Mouse (Mus musculus) midbrain, embryonic 12.5 days (tissue): ENCODE measurements around the gene Krtcap2. TPM values are rescaled to one million over a fixed set of nuclear protein-coding genes. Genes with fewer than 3 reads are reported as not detected.

Experiments used
- ATAC-seq: fragments of 200-750 bp; cut with Nextera tagmentation; 2 replicates; pipeline ENCODE4 v1.8.0; 2017; ENCODE audit warnings: low read depth, moderate TSS enrichment, moderate library complexity; ENCODE audit not compliant: low FRiP score
- H3K27ac ChIP-seq: fragments of 300-500 bp; sonication (generic); replicated peaks from 2 replicates; pipeline ENCODE4 v1.5.1; 2016; ENCODE audit warnings: mild to moderate bottlenecking
- H3K27me3 ChIP-seq: fragments of 300-500 bp; sonication (generic); 2 replicates; pipeline ENCODE4 v1.6.1; 2016; ENCODE audit warnings: mild to moderate bottlenecking
- H3K36me3 ChIP-seq: fragments of 300-500 bp; sonication (generic); 2 replicates; pipeline ENCODE4 v1.6.1; 2016
- H3K4me1 ChIP-seq: fragments of 300-500 bp; sonication (generic); 2 replicates; pipeline ENCODE4 v1.6.1; 2016
- H3K4me2 ChIP-seq: fragments of 300-500 bp; sonication (generic); replicated peaks from 2 replicates; pipeline ENCODE4 v1.6.1; 2016; ENCODE audit warnings: mild to moderate bottlenecking, moderate library complexity
- H3K4me3 ChIP-seq: fragments of 300-500 bp; sonication (generic); 2 replicates; pipeline ENCODE4 v1.5.1; 2016; ENCODE audit warnings: mild to moderate bottlenecking
- H3K9ac ChIP-seq: fragments of 300-500 bp; sonication (generic); replicated peaks from 2 replicates; pipeline ENCODE4 v1.6.1; 2016; ENCODE audit warnings: mild to moderate bottlenecking, moderate library complexity
- H3K9me3 ChIP-seq: fragments of 300-500 bp; sonication (generic); 2 replicates; pipeline ENCODE4 v1.6.1; 2016; ENCODE audit warnings: mild to moderate bottlenecking
- WGBS: fragments of 180-500 bp; shearing (Covaris S2); methylation state at CpG from one replicate; pipeline ENCODE4 v1.1.7; 2016; 5-methylcytosine and 5-hydroxymethylcytosine counted together
- polyA plus RNA-seq: library from polyadenylated mRNA; unstranded; fragments of >200 nt; fragmentation: Nextera tagmentation; extraction: Ambion mirVana; gene quantifications from 2 replicates; pipeline ENCODE4 v1.2.1, GENCODE M21; 2016

The Krtcap2 gene
- polyA plus RNA-seq, 1 experiment from 2014 or later, result 253 TPM

DNA sequence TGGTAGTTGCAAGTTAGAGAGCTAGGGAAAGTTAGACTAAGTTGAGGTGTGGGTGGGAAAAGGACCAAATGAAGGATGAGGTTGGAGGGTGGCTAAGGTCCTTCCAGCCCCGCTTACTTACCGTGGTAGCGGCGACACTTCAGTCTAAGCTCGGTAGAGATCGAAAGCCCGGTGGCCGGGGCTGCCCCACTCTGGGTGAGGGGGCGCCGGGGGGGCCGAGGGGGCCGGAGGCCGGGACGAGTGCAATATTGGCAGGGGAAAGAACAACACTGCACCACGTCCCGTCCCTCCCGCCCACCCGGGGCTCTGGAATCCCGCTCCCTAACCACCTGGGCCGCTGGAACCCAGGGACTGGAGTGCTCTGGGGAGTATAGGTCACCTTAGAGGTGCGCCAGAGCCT is 18.9 kb upstream of the Krtcap2 start, which contains the start of gene Mtx1:
Mtx1 (minus strand) TSS at position 189 of the 400 bp plus-strand sequence.
- Histone ChIP-seq H3K27ac (peak within 1 kb of the TSS; percentile 98), H3K36me3 (peaks cover 26% of the 10 kb centered on the region), H3K4me2 (peak within 1 kb of the TSS; percentile 93), H3K9me3 (no peaks in the 10 kb centered on the region), H3K4me1 (peaks cover 64% of the 10 kb centered on the region), H3K9ac (peak within 1 kb of the TSS; percentile 93), H3K27me3 (no peaks in the 10 kb centered on the region), H3K4me3 (peak within 1 kb of the TSS; percentile 77)
- WGBS, result under 1% methylated on average over 21 of the region's 21 CpGs
- ATAC-seq, result no peak

DNA sequence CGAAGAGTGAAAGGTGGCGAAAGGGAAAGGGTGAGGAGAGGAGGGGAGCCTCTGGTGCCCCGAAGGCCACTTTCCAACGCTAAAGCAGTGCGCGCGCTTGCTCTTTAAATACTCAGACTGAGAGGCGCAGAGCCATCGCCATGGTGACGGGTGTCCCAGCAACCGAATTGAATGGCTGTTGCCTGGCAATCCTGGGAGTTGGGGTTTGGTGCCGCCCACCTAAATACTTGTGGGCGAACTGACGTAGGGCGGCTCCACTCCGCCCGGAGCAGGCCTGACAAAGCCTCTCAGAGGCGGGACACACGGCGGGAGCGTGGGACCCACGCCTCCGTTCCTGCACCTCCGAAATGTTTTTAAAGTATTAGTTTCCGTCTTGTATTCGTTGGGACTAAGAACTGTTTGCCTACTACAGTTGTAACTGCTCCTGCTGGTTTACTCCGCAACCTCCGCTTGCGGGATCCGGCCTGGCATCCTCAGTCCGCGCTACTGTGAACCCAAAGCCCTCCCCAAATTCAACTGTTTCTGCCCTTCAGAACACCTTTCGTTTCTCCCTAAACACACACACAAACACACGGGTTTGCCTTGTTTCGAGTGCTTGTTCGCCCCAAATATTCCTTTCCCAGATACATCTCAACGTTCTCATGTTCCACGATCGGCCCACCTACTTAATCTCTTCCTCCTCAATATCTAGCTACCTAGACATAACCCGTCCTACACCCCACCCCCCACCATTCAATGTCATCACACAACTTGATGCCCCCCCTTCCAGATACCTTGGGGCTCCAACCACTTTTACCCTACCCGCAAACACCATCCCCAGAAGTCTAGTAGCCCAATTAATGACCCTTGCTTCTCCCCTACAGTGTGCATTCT is 18.2 kb upstream of the Krtcap2 start:
- peak; percentile 76 for ATAC-seq
- Histone ChIP-seq H3K9ac (peak overlapping the region; percentile 93), H3K27ac (peak overlapping the region; percentile 98), H3K36me3 (peaks cover 21% of the 10 kb centered on the region), H3K4me1 (peaks cover 63% of the 10 kb centered on the region), H3K4me3 (peak overlapping the region; percentile 77), H3K4me2 (peak overlapping the region; percentile 93), H3K9me3 (no peaks in the 10 kb centered on the region), H3K27me3 (no peaks in the 10 kb centered on the region)
- 1% methylated on average over 41 of the region's 41 CpGs for WGBS

DNA sequence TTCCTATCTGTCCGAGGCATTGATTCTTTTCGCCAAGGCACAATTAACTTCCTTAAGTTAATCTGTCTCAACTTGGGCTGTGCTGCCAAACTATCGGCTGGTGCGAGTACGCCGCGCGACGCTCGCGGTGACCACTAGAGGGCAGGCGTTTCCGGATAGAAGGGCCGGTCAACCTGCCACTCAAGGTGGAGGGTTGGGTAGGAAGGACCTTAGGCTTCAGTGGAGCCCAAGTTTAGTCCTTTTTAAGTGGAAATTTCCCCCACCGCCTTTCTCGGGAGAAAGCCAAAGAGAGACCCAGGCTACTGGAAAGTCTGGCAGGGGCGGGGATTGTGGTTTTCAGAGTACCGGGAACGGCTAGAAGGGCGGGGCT is 17.6 kb upstream of the Krtcap2 start:
- Histone ChIP-seq H3K36me3 (peaks cover 14% of the 10 kb centered on the region), H3K4me3 (peak overlapping the region; percentile 77), H3K4me2 (peak overlapping the region; percentile 93), H3K9me3 (no peaks in the 10 kb centered on the region), H3K4me1 (peaks cover 57% of the 10 kb centered on the region), H3K27ac (peak overlapping the region; percentile 98), H3K27me3 (no peaks in the 10 kb centered on the region), H3K9ac (peak overlapping the region; percentile 93; the same call in 1 of the 2 replicates)
- WGBS, result 0% methylated on average over 20 of the region's 20 CpGs
- ATAC-seq, result 0 out of 2 replicates have a peak, but pooled peaks have one; percentile 4

DNA sequence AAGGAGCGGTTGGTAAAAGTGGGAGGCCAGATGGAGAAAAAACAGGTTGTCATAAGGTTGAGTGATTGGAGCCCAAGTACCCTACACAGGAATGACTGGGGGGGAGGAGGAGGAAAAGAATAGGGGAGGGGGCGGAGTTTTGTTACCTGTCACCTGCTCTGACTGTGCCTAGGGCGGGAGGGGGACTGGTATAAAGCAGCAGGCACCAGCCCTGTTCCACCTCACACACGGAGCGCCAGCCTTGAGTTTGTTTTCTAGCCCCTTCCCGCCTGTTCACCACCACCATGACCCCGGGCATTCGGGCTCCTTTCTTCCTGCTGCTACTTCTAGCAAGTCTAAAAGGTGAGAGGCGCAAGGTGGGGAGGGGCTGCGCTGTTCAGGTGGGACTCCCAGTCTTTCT is 16.9 kb upstream of the Krtcap2 start, which contains the start of gene Muc1:
Muc1 (plus strand) TSS at position 222 of the 400 bp plus-strand sequence.
- Histone ChIP-seq H3K4me3 (peak within 1 kb of the TSS; percentile 77), H3K9ac (peak within 1 kb of the TSS; percentile 93; the same call in 1 of the 2 replicates), H3K9me3 (no peaks in the 10 kb centered on the region), H3K27me3 (no peaks in the 10 kb centered on the region), H3K4me1 (peaks cover 50% of the 10 kb centered on the region), H3K27ac (peak within 1 kb of the TSS; percentile 98), H3K4me2 (peak within 1 kb of the TSS; percentile 93), H3K36me3 (peaks cover 12% of the 10 kb centered on the region)
- 27% methylated on average over 10 of the region's 10 CpGs for WGBS
- no peak for ATAC-seq

DNA sequence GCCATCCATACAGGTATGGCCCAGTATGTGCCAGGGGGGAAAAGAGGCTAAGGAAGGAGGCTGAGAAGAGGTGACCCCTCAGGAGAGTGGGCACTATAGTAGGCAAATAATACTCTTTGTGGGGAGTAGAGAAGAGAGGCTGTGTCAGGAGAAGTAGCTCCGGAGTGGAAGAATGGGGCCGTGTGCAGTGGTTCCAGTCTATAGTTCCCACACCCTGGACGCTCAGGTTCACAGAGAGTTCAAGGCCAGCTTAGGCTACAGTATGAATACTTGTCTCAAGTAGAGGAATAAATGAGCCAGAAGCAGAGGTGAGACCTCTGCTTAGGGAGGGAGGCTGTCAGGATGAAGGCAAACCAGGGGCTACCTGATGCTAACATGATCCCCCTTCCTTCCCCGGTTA is 16.5 kb upstream of the Krtcap2 start:
- Histone ChIP-seq H3K27me3 (no peaks in the 10 kb centered on the region), H3K4me1 (peaks cover 46% of the 10 kb centered on the region), H3K36me3 (peaks cover 12% of the 10 kb centered on the region), H3K4me3 (no peak overlapping the region), H3K27ac (no peak overlapping the region), H3K9me3 (no peaks in the 10 kb centered on the region), H3K9ac (no peak overlapping the region), H3K4me2 (no peak overlapping the region)
- no peak for ATAC-seq
- 67% methylated on average over 4 of the region's 4 CpGs for WGBS

DNA sequence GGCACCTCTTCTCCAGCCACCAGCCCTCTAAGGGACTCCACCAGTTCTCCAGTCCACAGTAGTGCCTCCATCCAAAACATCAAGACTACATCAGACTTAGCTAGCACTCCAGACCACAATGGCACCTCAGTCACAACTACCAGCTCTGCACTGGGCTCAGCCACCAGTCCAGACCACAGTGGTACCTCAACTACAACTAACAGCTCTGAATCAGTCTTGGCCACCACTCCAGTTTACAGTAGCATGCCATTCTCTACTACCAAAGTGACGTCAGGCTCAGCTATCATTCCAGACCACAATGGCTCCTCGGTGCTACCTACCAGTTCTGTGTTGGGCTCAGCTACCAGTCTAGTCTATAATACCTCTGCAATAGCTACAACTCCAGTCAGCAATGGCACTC is 15.2 kb upstream of the Krtcap2 start:
- Histone ChIP-seq H3K9ac (no peak overlapping the region), H3K4me3 (no peak overlapping the region), H3K27me3 (no peaks in the 10 kb centered on the region), H3K4me2 (no peak overlapping the region), H3K27ac (no peak overlapping the region), H3K9me3 (no peaks in the 10 kb centered on the region), H3K4me1 (peaks cover 33% of the 10 kb centered on the region), H3K36me3 (peaks cover 22% of the 10 kb centered on the region)
- WGBS, result 88% methylated on average over 2 of the region's 2 CpGs
- ATAC-seq, result no peak

DNA sequence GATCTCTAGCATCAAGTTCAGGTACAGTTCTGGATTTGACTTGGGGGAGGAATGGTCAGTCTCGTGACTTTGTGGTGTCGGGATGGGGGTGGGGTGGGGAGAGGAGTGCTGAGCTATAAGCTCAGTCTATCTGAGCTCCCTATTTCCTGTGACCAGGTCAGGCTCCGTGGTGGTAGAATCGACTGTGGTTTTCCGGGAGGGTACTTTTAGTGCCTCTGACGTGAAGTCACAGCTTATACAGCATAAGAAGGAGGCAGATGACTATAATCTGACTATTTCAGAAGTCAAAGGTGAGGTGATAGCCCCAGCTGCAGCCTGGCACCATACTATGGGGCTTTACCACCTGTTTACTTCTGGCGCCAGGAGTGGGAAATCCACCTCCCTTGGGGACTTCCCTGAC is 14.4 kb upstream of the Krtcap2 start:
- no peak overlapping the region for H3K27ac ChIP-seq
- no peak for ATAC-seq
- 78% methylated on average over 7 of the region's 7 CpGs for WGBS

DNA sequence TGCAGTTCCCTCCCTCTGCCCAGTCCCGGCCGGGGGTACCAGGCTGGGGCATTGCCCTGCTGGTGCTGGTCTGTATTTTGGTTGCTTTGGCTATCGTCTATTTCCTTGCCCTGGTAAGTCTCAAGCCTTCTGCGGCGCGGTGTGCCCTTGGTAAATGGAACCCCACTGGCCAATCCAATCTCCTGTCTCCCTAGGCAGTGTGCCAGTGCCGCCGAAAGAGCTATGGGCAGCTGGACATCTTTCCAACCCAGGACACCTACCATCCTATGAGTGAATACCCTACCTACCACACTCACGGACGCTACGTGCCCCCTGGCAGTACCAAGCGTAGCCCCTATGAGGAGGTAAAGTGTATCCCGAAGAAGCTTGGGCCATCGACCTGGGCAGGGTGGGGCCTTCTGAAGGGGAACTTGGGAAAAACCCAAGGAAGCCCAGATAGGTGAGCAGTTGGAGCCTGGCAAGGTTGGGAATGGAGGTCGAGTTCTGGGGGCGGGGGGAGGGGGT is 13.9 kb upstream of the Krtcap2 start:
- 82% methylated on average over 16 of the region's 16 CpGs for WGBS
- Histone ChIP-seq H3K9me3 (no peaks in the 10 kb centered on the region), H3K4me1 (peaks cover 24% of the 10 kb centered on the region), H3K27me3 (no peaks in the 10 kb centered on the region), H3K36me3 (peaks cover 33% of the 10 kb centered on the region), H3K4me2 (no peak overlapping the region), H3K4me3 (no peak overlapping the region), H3K27ac (no peak overlapping the region), H3K9ac (no peak overlapping the region)
- no peak for ATAC-seq

More for the DNA sequence above, 14.4 kb upstream of the Krtcap2 start:
- Histone ChIP-seq H3K4me2 (no peak overlapping the region), H3K4me1 (peaks cover 27% of the 10 kb centered on the region), H3K36me3 (peaks cover 29% of the 10 kb centered on the region), H3K9me3 (no peaks in the 10 kb centered on the region), H3K4me3 (no peak overlapping the region), H3K9ac (no peak overlapping the region), H3K27me3 (no peaks in the 10 kb centered on the region)

DNA sequence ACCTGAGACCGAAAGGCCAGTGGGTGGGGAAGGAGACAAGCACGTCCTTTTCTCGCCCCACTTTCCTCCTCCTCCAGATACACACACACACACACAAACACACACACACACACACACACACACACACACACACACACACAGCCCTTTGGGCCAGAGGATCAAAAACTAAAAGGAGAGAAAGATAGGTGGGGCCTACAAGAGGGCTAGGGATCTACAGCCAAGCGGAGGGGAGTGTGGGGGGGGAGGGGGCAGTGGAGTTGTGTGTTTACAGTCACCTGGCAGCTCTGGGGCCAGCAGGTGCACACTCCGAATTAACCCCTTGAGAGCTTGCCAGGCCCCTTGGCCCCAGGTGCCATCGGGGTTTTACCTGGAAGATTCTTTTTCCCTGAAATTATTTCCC is 13.2 kb upstream of the Krtcap2 start:
- H3K27me3 ChIP-seq, result no peaks in the 10 kb centered on the region
- no peak overlapping the region for H3K4me3 ChIP-seq
- ATAC-seq, result no peak
- peaks cover 18% of the 10 kb centered on the region for H3K4me1 ChIP-seq
- H3K4me2 ChIP-seq, result no peak overlapping the region
- H3K9ac ChIP-seq, result no peak overlapping the region
- no peak overlapping the region for H3K27ac ChIP-seq
- peaks cover 39% of the 10 kb centered on the region for H3K36me3 ChIP-seq
- no peaks in the 10 kb centered on the region for H3K9me3 ChIP-seq
- WGBS, result 84% methylated on average over 6 of the region's 6 CpGs

DNA sequence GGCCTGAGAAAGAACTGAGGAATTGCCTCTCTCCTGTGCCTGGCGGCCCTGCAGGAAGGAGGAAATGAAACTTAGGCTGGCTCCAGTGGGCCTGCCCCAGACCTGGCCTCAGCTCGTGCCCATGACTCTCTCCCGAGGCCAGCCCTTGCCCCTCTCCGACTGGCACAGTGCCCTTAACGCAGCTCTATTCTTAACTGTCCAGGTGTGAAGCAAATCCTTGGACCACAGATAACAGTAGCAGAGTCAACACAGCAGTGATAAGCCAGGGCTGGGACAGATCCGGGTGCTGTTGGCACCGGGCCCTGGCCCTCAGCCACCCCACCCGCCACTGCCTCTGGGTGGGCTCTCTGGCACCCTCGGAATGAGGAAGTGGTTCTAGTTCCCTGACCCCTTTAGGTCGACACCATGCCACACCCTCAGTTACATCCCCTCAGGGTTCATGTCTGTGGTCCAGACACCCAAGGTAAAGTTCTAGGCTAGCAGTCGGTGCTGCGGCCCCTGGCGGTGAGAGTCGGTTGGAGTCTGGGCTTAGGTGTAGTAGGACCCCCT is 12.1 kb upstream of the Krtcap2 start:
- Histone ChIP-seq H3K9me3 (no peaks in the 10 kb centered on the region), H3K9ac (no peak overlapping the region), H3K4me1 (peaks cover 7% of the 10 kb centered on the region), H3K4me3 (no peak overlapping the region), H3K27me3 (no peaks in the 10 kb centered on the region), H3K36me3 (peaks cover 49% of the 10 kb centered on the region), H3K4me2 (no peak overlapping the region), H3K27ac (no peak overlapping the region)
- WGBS, result 84% methylated on average over 14 of the region's 14 CpGs
- ATAC-seq, result no peak

DNA sequence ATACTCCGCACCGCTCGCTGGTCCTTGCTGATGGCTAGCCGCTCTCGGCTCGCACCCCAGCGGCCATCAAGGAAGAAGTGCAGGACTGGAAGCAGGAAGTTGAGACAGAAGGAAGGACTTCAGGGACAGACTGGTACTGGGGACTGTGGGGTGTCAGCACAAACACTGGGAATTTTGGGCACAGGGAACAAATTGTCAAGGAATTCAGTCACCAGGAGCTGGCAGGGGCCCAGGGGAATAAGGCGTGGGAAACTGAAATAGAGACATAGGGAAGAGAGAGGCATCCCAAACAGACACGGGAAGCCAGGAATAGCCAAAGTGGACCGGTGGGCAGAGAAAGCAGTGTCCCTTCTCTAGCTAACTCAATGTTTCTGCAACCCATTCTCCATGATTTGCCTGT is 9.2 kb upstream of the Krtcap2 start:
- Histone ChIP-seq H3K36me3 (peaks cover 69% of the 10 kb centered on the region), H3K27me3 (no peaks in the 10 kb centered on the region), H3K9ac (no peak overlapping the region), H3K4me2 (no peak overlapping the region), H3K4me3 (no peak overlapping the region), H3K4me1 (no peaks in the 10 kb centered on the region), H3K27ac (no peak overlapping the region), H3K9me3 (no peaks in the 10 kb centered on the region)
- WGBS, result 88% methylated on average over 10 of the region's 10 CpGs
- no peak for ATAC-seq

DNA sequence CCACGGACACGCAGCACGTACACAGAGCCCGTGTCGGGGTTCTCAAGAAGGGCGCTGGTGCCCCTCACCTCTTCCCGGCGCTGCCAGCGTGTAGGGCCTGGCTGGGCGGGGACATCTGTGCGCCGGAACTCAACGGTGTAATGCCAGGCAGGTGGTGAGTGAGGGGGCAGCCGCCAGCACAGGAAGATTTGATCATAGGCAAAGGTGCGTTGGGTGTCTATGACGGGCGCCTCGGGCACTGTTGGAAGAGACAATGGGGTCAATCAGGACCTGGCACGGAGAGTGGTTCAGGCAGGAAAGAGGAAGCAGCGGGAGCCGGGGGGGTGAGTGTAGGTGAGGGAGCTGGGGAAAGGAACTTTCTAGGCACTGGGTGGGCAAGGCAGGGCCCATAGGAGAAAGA is 8.1 kb upstream of the Krtcap2 start:
- 96% methylated on average over 21 of the region's 21 CpGs for WGBS
- no peak for ATAC-seq

More for the DNA sequence above, 8.1 kb upstream of the Krtcap2 start:
- Histone ChIP-seq H3K36me3 (peaks cover 75% of the 10 kb centered on the region), H3K9ac (no peak overlapping the region), H3K4me3 (no peak overlapping the region), H3K9me3 (no peaks in the 10 kb centered on the region), H3K4me2 (no peak overlapping the region), H3K27ac (no peak overlapping the region), H3K4me1 (peaks cover 3% of the 10 kb centered on the region; the same call in 1 of the 2 replicates), H3K27me3 (no peaks in the 10 kb centered on the region)
